Mouse (Mus musculus) erythroblast, adult 5-6 weeks (primary cell): ENCODE measurements around the gene Mroh9. TPM values are rescaled to one million over a fixed set of nuclear protein-coding genes. Genes with fewer than 3 reads are reported as not detected.

Experiments
- ATAC-seq: replicated peaks from 2 replicates; pipeline ENCODE4 v1.8.0; 2016; ENCODE audit warnings: moderate number of reproducible peaks, mild to moderate bottlenecking, moderate TSS enrichment, inconsistent platforms; ENCODE audit not compliant: poor library complexity, low FRiP score, severe bottlenecking
- total RNA-seq, 2 experiments: library from RNA; stranded (forward) in 1 of 2; stranded (reverse) in 1 of 2; fragments of 150-400 nt in 1 of 2; fragments of 200-764, 138-1000 nt in 1 of 2; gene quantifications; 2 replicates each; pipeline versions ENCODE4 v1.2.3 to v1.2.4; 2015 to 2017; ENCODE audit warnings: low replicate concordance in 2 of 2

The Mroh9 gene
- total RNA-seq (2015; ENCODE audit: low replicate concordance) = not detected in 2 replicates
- not detected in 2 replicates for total RNA-seq (2017; ENCODE audit: low replicate concordance)

GRCm38 (mm10) chr1:163085570-163085969 lies at the start of gene Mroh9:
Gene Mroh9 (minus strand): TSS chr1:163085670.
- no peak for ATAC-seq

DNA sequence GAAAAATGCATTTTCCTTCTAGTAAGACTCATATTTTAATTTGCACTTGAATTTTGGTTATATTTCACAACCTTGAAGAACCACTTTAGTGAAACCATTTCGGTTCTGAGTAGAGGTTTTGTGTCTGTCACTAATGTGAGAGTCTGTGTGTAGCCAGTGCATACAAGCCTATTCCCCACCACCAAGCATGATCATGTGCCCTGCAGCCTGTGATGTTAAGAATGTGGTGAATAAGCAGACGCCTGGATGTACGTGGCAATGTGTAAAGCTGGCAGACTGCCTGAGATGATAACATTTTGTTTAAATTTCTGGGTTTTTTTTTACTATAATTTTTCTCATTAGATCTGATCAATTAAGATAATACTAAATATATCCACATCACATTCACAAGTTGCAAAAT lies 44.5 kb upstream of the Mroh9 start:
- no peak for ATAC-seq

DNA sequence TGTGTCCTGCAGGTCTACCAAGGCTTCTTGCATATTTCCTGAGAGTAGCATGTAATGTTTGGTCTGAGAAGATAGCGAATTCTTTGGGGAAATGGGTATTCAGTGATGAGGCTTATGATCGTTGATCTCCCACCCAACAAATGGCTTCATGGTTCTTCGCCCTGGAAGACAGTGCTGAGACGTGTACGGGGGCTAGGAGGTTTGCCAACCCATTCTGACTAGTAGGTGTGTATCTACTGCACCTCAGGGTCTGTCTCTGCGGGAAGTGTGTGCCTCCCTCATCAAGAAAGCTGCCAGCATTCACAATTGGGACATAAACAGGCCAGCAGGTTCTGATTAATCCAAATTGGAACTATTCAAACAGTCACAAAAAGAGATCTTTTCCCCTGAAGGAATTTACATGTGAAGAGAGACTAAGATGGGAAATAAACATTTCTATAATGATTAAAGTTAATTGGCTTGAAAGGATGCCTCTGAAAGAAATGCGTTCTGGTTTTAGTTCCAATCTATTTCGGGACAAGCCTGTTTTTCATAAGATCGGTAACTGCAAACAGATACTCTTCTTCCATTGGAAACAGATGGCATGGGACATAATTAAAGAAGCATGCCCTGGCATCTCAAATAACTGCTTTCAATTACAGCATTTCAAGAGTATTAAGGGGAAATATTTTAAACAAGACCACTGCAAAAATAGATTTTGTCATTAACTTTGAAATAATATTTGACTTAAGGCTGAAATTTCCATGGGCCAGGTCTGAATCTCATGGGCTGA lies 43.8 kb upstream of the Mroh9 start:
- ATAC-seq = no peak

GRCm38 (mm10) chr1:163126175-163126881 lies 40.9 kb upstream of the Mroh9 start:
- ATAC-seq = no peak

GRCm38 (mm10) chr1:163122414-163122813 lies 36.9 kb upstream of the Mroh9 start:
- ATAC-seq = no peak

- no peak for ATAC-seq
Measured at GRCm38 (mm10) chr1:163113461-163114174, 28.1 kb upstream of the Mroh9 start.

DNA sequence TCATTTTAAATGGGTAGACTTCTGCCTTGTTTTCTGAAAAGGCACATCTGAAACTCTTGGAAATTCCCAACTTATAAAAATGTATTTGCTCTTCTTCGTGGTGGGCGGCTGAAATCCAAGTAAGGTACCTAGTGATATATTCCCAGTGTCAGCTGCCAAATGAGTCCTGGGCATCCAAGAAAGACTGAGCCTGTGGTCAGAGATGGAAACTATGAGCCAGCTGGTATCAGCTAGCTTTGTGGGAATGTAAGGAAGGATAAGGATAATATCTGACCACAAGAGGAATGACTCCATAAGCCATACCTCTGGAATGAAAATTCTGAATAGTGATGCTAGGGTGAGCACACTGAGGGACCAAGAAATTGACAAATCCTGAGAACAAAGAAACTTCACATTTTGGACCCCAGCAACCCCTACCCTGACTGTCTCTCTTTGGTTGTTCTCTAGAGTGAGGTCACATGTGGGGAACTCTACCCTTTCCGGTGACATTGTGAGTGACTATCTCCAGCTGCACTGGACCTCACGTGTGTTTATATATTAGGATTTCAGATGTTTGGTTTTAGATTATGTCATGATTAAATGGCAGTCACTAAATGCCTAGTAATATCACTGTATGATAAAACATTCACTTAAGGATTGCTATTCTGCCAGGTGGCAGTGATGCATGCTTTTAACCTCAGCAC lies 27.2 kb upstream of the Mroh9 start:
- ATAC-seq = no peak

DNA sequence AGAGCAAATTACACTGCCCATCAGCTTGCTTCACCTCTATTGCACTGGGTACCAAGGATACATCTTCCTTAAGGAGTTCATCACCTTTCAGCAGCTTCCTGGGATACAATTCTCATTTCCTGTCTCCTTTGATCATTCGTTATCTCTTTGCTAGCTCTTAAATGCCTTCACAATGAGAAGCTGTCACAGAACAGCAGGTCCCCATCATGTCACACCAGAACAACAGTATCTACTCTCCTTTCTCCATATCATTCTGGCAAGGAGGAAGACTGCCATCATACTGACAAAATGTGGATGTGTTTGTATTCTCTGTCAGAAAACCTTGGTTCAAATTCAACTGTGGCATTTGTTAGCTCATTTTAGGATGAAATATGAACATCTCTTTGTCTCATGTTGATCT lies 19.5 kb upstream of the Mroh9 start:
- no peak for ATAC-seq

GRCm38 (mm10) chr1:163091438-163092155 lies 6.1 kb upstream of the Mroh9 start:
- ATAC-seq = no peak

- no peak for ATAC-seq
Measured at GRCm38 (mm10) chr1:163070502-163070901, 15.0 kb downstream of the Mroh9 start.

DNA sequence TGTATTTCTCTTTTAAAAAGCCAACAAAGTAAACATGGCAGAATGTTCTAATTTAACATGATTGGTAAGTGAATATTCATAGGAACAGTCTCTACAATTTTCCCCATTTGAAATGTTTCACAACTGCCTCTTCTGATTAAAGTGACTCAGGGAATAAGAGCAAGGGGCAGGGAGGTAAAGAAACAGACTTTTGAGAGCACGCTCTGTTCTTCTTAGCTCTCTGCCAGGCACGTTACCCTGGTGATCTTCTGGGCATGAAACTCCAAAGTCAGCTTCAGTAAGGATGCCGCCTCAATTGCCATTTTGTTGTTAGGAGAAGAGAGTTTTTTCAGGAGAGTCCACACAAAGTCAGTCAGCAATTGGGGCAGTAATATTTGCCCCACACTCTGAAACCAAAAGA lies 25.1 kb downstream of the Mroh9 start:
- ATAC-seq = no peak

DNA sequence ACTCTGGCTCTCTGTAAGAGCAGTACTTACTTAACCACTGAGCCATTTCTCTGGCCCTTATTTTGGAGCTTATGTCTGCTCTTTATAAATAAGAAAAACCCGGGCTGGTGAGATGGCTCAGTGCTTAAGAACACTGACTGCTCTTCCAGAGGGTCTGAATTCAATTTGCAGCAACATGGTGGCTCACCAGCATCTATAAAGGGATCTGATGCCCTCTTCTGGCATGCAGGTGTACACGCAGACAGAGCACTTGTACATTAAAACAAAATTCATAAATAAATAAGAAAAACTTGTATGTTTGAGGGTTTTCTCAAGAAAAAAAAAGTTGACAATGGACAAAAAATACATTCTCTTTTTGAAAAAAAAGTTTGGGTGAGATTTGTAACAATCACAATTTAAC lies 28.1 kb downstream of the Mroh9 start:
- no peak for ATAC-seq

- ATAC-seq = no peak
Measured at GRCm38 (mm10) chr1:163055629-163056028, 29.8 kb downstream of the Mroh9 start.

DNA sequence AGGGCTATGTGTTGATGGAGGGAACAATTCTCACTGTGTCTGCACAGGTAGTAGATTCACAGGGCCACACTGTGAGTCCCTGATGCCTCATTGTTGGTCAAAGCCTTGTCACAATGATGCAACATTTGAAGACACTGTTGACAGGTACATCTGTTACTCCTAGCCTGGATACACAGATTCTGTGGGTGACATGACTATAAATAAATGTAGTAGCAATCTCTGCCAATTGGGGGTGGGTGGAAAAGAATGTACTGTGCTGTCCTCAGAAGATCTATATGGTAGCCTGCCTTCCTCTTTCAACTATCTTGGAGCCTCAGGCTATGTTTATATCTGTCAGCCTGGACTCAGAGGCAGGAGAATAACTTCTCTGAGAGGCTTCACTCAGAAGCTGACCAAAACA lies 62.4 kb downstream of the Mroh9 start:
- ATAC-seq = no peak

DNA sequence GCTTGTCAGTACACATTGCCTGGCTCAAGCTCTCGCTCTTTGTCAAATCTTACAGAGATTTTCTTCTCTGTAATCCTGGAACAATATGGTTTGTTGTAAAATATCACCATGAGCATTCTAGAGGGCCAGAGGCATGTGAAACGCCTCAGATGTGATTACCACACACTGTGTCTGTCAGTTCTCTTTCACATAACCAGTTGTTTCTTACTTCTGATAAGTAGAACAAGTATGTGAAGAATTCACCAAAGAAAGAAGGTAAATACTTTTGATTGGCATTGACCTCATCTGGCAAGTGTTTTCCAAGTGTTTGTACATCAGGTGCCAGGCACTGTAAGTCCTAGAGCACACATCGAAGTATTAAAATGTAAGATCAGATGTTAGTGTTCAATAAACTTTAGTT lies 76.2 kb downstream of the Mroh9 start:
- no peak for ATAC-seq

DNA sequence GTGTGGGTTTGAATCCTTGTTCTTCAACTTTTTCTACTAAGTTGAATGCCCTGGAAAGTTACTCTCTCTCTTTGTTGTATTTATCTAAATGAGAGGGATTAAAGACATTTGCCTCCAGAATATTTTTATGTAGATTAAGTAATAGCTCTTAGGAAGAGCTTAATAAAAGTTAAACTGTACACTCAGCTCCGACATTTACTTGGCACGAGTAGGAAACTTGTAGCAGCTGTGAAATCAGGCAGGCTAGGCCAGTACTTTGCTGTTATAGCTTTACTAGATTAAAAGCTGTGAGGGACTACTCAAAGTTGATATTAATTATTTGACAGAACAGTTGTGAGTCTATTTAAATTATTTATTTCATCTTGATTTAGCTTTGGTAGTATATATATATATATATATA lies 82.0 kb downstream of the Mroh9 start:
- ATAC-seq = no peak

DNA sequence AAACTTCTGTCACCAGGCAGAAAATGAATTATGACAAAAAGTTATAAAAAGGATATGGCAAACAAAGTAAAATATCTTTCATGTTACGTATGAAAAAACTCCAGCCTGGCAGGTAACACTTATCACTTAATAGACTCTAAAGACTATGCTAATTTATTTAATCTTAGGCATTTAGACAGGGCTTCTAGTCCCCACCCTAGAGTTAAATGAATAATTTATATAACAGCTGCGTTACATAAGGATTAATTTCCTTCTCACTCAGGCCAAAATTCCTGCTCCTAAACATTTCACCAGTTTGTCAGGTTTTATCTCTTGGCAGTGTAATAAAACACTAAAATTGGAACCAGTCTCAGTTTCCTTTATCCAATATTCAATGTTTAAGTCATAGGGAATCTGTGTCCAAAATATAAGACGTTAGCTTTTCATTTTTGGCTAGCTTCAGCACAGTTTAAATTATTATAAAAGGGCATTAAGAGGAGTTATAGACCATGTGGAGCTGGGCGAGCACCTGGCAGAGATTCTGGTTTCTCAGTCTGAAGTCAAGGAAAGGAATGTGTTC lies 84.1 kb downstream of the Mroh9 start:
- no peak for ATAC-seq

DNA sequence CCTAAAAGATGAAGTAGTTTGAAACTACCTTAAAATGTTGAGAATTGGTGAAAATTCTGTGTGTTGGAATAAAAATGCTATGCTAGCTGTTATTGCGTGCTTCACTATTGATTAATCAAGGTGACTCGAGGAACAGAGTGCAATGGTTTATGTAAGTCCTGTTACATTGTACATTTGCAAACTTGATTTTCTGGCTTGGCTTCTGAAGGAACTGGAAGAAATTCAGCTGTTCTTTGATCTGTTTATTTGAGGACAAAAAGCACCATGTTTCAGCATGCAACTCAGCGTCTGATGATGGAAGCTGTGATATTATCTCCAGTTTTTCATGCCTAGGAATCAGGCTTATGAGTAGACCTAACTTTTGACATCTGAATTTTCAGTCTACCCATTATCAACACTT lies 97.9 kb downstream of the Mroh9 start:
- ATAC-seq = no peak

GRCm38 (mm10) chr1:162986777-162987176 lies 98.7 kb downstream of the Mroh9 start:
- ATAC-seq = no peak
